Mouse (Mus musculus) A20 (cell line): ENCODE results near the gene Gpld1.
A peak's percentile ranks its signal among the peaks of the same experiment; 100 is the strongest.
"Not testable (repeated sequence)": the region's sequence is repeated elsewhere in the genome, so short reads cannot be mapped to it uniquely, and the experiment has no call there.

Experiments
- DNase-seq: peaks from one replicate; pipeline ENCODE4 v3.0.0-alpha.2; 2011; ENCODE audit warnings: low read depth, low spot score

Gene Gpld1

DNA sequence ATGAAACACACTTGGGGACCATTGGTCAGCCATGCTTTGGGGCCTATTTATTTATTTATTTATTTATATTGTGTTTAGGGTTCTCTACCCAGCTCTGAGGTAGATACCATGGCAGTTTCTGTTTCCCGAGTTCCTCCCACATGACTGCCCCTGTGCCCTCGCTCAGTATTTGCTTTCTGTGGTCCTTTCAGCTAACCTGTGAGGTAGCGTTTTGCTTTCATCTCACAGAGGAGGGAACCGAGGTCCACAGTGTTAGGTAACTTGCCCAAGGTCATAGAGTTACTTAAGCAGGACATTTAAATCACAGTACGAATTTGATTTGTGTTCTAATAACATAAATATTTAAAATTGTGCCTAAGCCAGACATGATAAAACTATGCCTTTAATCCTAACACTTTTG, 4.2 kb downstream of the Gpld1 start:
- DNase-seq = no peak

DNA sequence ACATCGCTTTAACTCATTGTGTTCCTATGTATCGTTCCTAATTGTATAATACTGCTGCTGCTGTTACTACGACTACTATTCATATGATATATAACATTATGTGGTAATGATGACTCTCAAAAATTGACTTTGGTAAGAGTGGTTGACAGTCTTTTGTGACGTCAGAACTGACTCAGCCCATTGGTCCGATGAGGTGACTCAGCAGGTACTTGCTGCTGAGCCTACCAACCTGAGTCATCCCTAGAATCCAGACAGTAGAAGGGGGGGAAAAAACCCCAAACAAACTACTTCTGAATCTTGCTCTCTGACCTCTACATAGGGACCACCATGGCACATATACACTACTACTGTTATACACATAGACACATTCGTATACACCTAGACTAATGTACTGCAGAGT, 5.9 kb downstream of the Gpld1 start:
- no peak for DNase-seq

DNA sequence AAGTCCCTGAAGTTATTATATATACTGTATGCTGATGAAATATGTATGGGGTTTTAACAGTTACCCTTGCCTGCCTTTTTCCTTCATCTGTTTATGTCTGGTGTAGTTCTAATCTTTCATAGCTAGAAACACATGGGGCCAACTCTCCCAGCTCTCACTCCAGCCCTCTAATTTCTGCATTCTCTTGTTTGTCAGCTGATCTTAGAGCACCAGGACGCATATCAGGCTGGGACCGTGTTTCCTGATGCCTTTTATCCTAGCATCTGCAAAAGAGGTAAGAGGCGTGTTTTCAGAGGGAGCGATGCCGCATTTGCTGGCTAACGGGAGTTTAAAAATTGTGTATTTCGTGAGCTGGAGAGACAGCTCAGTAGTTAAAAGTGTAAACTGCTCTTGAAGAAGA, 9.7 kb downstream of the Gpld1 start:
- DNase-seq = no peak

DNA sequence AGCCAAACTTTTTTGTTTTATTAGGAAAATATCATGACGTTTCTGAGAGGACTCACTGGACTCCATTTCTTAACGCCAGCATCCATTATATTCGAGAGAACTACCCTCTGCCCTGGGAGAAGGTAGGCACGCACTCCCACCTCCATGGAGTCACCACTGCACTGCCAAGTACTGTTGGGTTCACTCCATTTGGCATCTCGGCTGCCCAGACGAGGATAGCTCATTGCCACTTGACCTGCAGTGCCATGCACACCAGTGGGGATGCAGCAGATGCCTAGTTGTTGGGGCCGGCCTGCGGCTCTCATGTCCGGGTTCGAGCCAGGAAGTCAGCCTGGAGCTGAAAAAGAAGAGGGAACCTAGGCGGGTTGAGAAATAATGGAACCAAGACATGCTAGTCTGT, 12.1 kb downstream of the Gpld1 start:
- no peak for DNase-seq

DNA sequence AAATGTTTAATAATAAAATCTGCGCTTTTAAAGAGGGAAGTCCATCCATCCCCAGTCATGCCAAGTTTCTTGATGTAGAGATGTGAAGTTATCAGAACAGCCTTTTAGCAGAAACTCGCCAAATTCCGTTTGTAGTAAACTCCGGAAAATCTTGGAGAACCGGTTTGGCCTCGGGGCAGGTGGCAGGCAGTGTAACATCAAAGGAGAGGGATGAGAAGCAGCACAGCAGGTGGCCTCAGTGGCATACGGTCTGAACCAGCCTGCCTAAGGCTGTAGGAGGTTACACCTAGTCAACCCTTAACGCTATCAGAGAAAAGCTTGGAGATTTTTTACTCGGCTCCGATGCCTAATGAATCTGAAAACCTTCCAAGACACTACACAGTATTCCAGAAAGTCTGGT, 12.5 kb downstream of the Gpld1 start:
- DNase-seq = no peak

DNA sequence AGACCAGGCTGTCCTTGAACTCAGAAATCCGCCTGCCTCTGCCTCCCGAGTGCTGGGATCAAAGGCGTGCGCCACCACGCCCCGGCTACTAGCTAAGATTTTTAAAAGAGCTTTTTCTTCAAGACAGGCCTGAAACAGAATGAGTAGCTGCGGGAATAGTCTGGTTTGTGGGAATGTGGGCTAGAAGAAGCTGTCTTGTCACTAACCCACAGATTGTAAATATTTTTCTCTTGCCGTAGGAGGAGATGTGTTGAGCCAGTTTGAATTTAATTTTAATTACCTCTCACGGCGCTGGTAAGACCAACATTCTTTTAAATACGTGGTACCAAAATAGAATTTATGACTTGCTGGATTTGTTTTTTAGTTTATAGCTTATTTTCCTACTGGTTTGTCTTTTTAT, 15.7 kb downstream of the Gpld1 start:
- DNase-seq = no peak

DNA sequence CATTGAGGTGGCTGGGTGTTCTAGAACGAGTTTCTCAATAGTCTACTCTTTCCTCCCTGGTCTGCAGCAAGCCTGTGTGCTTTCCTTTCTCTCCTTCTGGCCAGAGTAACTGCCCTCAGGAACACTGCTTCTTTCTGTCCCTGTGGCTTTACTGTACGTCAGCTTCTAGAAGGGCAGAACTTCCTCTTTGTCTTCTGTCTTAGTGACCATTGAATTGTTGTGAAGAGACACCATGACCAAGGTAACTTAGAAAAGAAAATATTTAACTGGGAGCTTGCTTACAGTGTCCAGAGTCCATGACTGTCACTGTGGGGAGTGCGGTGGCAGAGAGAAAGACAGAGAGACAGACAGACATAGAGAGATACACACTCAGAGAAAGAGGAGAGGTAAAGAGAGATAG, 17.1 kb downstream of the Gpld1 start:
- DNase-seq = no peak

DNA sequence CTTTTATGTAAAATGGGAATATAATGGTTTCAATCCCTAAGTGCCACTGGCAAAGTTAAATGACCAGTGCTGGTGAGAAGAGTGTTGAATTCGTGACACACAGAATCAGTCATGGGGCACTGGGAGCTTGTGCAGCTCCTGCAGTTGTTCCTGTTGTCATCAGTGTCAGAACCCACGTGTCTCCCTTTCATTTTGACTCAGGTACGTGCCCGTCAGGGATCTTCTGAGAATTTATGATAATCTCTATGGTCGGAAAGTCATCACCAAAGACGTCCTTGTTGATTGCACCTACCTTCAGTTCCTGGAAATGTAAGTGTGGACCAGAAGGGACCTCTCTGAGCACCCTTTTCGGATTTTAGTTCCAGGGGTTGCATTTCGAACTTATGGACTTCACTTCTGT, 19.2 kb downstream of the Gpld1 start:
- no peak for DNase-seq

DNA sequence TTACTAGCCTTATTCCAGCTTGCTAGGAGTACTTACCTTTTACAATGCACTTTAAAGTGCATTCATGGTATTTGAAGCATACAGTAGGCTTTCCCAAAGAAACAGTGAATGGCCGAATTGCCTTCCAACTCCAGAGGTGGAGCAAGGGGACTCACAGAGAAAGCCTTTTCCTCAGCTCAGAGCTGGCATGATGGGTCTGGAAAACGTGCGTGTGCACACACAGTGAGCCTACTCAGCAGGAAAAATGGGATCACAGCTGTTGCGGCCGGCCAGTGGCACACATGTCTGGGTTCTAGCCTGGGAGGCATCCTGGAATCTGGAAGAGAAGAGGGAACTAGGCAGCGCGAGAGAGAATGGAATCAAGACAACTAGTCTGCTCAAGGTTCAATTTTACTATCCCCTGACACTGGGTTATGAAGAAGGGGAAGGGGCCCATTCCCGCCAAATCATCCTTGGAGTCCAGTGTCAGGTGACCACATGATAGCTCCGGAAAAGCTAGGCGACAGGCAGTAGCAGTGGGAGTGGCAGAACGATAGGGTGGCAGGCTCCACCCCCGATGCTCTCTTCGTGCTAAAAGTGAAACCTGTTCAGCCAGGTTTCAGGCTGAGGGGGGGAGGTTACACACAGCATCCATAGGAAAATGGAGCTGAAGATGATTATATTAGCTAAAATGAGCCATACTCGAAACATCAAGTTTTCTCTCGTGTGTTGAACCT, 22.3 kb downstream of the Gpld1 start:
- peak; percentile 73 for DNase-seq

DNA sequence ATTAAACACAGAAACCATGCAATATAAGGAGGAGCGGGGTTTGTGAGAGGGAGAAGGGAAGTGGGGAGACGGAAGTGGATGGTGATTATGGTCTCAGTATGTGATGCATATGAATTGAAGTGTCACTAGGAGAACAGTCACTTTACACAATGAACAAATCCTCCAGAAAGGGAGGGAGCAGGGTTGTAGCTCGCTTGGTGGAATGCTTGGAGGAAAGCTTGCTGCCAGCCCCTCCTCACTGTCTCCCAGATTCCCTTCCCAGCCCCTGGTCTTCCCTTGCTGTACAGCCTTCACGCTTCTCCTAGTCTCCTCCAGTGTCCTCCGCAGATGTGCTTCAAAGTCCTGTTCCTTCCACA, 22.9 kb downstream of the Gpld1 start:
- DNase-seq = no peak

DNA sequence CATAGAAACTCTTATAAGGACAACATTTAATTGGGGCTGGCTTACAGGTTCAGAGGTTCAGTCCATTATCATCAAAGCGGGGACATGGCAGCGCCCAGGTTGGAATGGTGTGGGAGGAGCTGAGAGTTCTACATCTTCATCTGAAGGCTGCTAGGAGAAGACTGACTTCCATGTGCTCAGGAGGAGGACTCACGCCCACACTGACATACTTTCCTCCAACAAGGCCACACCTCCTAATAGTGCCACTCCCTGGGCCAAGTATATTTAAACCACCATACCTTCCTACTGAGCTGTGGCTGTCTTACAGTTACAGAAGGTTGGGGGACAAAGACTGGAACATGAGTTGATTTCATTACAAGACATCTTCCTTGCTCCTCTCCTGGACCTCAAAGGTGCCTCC, 28.8 kb downstream of the Gpld1 start:
- not testable (repeated sequence) for DNase-seq

DNA sequence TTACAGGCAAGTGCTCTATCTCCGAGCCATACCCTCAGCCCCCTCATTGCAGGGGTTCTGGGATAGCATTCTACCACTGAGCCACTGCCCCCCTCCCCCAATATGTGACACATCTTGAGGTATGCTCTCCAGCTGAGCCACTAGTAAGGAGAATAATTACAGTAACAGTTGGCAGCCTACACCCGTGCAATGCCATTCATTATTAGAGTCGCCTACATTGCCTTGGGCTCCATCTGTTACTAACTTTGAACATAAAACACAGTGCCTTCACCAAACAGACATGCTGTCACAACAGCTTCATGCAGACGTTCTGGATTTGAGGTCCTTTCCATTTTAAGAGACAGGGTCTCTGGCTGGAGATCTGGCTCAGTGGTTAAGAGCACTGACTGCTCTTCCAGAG, 33.4 kb downstream of the Gpld1 start:
- no peak for DNase-seq

DNA sequence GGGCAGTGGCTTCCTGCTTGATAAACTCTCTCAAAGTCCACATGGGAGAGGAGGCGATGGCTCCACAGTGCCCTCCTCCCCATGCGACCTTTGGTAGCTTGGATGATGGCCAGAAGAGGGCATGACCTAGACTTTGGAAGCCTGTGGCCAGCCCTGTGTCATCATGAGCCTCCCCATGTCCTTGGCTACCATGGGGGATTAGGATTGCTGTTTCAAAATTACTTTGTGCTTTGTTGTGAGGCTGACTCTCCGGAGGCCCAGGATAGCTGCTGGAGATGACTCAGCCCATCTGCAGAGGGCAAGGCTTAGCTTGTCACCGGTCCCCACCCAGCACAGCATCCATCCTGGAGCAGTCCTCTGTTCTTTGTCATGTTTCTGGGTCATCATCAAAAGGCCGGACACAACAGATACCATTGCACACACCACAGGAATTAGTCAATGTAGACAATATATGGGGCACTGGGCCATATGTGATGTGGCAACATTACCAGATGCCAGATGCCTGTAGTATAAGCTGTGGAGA, 34.9 kb downstream of the Gpld1 start:
- DNase-seq = no peak

DNA sequence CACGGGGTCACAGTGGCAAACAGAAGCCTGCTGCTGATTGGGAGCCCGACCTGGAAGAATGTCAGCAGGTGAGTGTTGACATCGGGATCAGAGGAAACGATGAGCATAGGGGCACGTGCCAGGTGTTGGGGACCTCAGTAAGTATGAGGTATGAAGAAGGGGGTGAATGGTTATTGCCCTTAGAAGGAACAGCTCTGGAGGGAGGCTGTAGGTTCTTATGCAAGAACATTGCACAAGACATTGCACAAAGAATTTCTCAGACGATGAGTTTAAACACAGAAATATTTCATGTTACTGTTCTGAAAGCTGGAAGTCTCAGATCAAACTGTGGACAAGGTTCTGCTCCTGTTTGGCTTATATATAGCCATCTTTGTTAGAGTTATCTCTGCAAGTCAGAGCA, 38.1 kb downstream of the Gpld1 start:
- no peak for DNase-seq

DNA sequence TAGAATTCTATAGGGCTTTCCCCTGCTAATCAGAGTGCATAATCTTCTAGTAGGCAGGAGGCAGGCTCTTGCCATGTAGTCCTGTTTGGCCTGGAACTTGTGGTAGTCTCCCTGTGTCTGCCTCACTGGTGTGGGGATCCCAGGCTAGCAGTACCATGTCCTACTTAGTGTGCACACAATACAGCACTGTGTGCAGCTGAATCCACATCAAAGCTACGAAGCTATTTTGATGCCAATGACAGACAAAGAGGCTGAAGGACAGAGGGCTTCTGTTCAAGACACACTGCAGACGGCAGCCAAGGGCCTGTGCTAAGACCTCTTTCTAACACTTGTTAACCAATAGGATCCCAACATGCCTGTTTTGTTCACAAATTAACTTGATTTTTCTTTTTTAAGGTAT, 42.5 kb downstream of the Gpld1 start:
- no peak for DNase-seq

DNA sequence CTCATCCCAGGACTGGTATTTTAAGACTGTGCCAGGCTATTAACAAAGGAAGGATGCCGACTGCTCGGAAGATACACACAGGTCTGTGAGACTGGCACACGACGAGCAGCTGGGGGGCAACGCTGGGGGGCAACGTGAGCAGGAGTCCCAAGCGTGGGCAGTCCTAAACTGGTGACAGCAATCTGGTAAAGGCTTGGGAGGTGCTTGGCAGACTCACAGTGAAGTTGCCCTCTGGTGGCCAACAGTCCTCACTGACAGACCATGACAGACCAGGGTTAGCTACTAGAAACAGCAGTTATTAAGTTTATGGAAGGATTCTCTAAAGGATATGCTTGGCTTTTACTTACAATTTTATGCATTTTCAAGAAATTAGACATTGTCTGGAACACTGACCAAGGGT, 45.4 kb downstream of the Gpld1 start:
- DNase-seq = peak; percentile 62

DNA sequence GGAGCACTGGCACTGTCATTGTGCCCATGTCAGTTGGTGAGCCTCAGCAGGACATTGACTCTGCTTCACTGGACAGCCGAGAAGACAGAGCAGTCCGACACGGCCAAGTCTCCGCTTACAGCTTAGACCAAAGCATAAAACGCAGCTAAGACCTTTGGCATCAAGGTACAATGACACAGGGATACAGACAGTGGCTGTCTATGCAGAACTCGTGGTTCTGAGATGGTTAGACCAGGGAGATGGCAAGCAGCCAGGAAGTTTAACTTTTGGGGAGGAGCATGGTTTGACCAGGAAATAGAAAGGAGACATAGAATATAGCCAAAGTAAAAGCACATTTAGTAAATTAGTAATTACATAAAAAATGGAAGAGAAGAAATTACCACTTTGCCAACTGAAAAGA, 46.1 kb downstream of the Gpld1 start:
- DNase-seq = no peak

DNA sequence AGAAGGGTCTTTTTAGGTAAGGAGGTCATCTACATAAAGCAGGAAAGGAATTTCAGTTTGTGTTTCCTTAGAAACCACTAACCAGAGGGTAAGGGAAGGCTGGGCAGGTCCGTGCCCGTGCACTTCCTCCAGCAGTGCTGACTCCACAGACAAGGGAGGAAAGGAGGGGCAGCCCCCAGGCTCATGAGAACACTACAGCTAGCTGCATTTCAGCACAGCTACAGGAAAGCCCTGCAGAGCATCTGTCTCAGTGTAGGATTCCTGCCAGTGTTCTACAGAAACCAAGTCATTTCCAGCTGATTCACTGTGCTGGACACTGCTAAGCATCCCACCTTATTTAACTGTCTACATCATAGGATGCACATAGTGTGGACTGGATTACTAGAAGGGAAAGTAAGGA, 50.2 kb downstream of the Gpld1 start:
- no peak for DNase-seq

DNA sequence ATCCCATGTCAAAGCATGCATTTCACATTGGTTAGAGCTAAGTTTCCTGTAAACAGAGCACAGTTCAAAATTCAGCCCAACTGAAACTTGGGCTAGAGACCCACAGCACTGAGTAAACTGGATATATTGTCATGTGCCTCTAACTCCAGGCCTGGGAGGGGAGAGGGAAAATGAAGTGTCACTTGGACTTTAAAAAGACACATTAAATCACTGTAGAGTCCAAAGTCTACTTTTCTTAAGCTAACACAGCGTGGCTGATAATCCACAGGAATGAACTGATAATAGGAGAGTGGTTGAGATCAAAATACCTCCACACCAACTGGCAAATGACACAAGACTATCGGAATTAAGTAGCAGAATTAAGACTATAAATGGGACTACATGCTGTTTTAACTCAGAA, 56.6 kb downstream of the Gpld1 start:
- no peak for DNase-seq

DNA sequence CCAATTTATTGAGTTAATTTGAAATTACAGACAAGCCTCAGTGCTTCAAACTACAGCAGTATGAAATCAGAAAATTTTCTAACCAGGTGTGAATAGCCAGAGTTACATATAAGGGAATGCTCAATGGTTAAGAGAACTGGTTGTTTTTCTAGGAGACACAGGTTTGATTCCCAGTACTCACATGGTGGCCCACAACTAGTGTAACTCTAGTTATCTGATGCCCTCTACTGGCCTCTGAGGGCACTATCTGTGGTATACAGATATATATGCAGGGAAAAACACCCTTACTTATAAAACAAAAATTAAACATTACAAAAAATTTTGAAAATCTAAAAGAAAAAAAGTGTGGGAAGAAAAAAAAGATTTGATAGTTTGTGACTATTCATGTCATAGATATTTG, 60.0 kb downstream of the Gpld1 start:
- DNase-seq = peak; percentile 30

DNA sequence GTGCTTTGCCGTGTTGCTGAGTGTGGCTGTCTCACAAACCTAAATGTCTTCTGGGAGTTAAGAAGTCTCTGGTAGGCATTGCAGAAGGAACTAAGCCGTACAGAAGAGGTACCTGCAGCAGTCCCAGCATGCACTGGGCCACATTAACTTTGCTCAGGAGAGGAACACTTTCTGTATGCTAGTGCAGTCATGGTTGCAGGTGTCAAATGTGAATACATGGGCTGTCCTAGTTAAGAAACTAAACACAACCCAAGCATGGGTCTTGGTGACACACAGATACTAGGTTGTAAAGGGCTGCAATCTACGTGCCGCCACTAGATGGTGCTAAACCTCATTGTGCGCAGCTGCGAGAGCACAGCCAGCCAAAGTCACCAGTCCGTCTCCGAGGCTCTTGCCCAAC, 64.2 kb downstream of the Gpld1 start:
- DNase-seq = peak; percentile 18

DNA sequence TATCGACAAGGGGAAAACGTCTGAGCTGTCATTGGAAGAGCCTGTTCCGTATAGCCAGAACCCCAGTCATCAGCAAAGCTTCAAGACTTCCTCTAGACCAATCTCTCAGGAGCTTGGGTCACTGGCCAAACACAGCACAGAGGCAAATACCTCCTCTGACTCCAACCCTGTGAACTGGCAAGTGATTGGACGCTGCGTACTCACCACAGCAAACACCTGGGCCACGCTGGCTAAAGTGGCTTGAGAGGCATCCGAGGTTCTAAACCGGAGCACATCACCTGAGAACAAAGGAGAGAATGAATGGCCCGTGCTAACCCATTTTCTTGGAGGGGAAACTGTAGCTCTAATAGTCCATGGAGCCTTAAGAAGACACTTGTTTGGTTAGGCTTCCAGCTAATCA, 75.4 kb downstream of the Gpld1 start:
- DNase-seq = no peak

DNA sequence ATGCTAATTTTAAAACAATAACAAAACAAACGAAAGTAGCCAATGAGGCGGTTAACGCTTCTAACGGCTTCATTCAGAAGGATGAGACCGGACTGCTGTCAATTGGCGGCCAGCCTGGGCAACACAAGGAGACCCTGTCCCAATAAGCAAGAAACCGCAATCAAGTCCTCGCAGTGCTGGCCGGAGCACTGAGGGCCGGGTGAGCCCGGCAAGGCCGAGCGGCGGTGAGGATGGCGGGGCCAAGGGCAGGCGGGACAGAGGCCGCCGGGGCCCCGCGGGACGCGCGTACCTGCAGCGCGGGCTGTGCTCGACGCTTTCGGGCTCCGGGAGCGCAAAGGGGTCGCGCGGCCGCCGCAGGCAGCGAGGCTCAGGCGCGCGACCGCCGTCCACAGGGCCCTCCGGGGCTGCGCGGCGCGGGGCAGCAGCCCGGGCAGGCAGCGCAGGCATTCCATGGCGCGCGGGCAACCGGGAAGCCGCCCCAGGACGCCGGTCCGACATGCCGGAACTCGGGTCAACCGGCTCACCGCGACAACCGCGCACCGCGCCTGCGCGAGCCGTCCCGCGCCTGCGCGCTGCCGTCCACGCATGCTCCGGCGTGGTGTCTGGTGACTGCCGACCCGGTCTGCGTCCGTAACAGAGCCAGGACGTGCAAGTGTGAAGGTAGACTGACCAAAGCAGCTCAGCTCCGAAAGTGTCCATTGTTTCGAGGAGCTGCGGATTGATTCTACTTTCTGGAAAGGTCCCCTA, 77.0 kb downstream of the Gpld1 start, which contains the start of gene Mrs2:
Mrs2 (minus strand) TSS at position 587 of the 747 bp plus-strand sequence.
- DNase-seq = peak; percentile 92
